In the genomic region with DNA sequence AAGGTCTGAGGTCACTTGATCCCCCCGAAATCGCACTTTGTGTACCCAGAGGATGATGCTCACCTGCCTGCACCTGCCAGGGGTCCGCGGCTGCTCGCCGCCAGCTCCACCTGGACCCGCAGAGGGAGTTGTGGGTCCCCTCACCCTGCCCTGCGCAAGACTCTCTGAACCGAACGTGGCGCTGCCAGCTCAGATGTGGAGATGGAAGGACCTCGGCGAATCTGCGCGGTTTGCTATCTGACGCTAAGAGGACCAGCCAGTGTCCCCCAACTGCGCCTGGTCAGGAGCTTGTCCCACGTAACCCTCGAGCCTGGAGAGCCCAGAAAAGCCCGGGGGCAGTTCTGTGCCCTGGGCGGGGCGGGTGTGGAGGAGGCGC, we compare ENCODE assay signal across 9 mouse cellular contexts. TPM values are rescaled to one million over a fixed set of nuclear protein-coding genes. Genes with fewer than 3 reads are reported as not detected.
A peak's percentile ranks its signal among the peaks of the same experiment; 100 is the strongest.
DNase-seq lines count a peak whose midpoint lies in the region; ATAC-seq lines count a peak whose summit lies in the region.
"Had no signal": no experiment of that assay in that cellular context is flagged by ENCODE, and none has a peak within 500 bp of the region (broad histone marks: within the 10 kb centered on the region; RNA-seq: fewer than 3 reads in every experiment).

Gene Cbln4, minus strand, starts transcription at position 232 of the 376 bp plus-strand sequence.

- DNase-seq in heart, embryonic 10.5 days (ENCODE audit: low spot score) = no peak
- DNase-seq in heart, postnatal 36 days = no peak
- DNase-seq in R1 (ENCODE audit: low read depth, low spot score) = peak; percentile 30
- no peak for DNase-seq in hindbrain, embryonic 14.5 days (ENCODE audit: low spot score)
- no peak for DNase-seq in lung, postnatal 36 days
- no peak for DNase-seq in gastrocnemius, postnatal 14 days

- H3K27ac ChIP-seq in heart, embryonic 10.5 days = no peak within 1 kb of the TSS
- H3K27ac ChIP-seq in hindbrain, embryonic 14.5 days = peak within 1 kb of the TSS; percentile 78
- peak within 1 kb of the TSS; percentile 73 for H3K27ac ChIP-seq in midbrain, embryonic 15.5 days

- H3K4me2 ChIP-seq in hindbrain, embryonic 14.5 days (replicated peaks) = peak within 1 kb of the TSS; percentile 77
- H3K4me2 ChIP-seq in midbrain, embryonic 15.5 days = peak within 1 kb of the TSS; percentile 92

- intact Hi-C loops in heart, postnatal 36 days (cut with DNase I) = no loop called here
- intact Hi-C loops in gastrocnemius, postnatal 14 days (cut with DNase I; ENCODE audit: low total_unique reads) = no loop called here

- no peaks in the 10 kb centered on the region for H3K36me3 ChIP-seq in heart, embryonic 10.5 days
- H3K36me3 ChIP-seq in hindbrain, embryonic 14.5 days (replicated peaks; ENCODE audit: control insufficient read depth, insufficient read depth) = no peaks in the 10 kb centered on the region
- no peaks in the 10 kb centered on the region for H3K36me3 ChIP-seq in midbrain, embryonic 15.5 days (replicated peaks)

- H3K9ac ChIP-seq in hindbrain, embryonic 14.5 days = peak within 1 kb of the TSS; percentile 62
- H3K9ac ChIP-seq in midbrain, embryonic 15.5 days = peak within 1 kb of the TSS; percentile 50

- peaks cover 58% of the 10 kb centered on the region for H3K27me3 ChIP-seq in heart, embryonic 10.5 days (ENCODE audit: insufficient read depth, poor library complexity, severe bottlenecking)
- H3K27me3 ChIP-seq in hindbrain, embryonic 14.5 days (ENCODE audit: control insufficient read depth, insufficient read depth, low read length) = peaks cover 43% of the 10 kb centered on the region
- H3K27me3 ChIP-seq in midbrain, embryonic 15.5 days (replicated peaks) = peaks cover 28% of the 10 kb centered on the region

- H3K9me3 ChIP-seq in heart, embryonic 10.5 days = no peaks in the 10 kb centered on the region
- no peaks in the 10 kb centered on the region for H3K9me3 ChIP-seq in hindbrain, embryonic 14.5 days (ENCODE audit: control insufficient read depth, low read length)
- no peaks in the 10 kb centered on the region for H3K9me3 ChIP-seq in midbrain, embryonic 15.5 days

- ATAC-seq in hindbrain, embryonic 14.5 days (ENCODE audit: low FRiP score) = no peak
- 0 out of 2 replicates have a peak, but pooled peaks have one; percentile 32 for ATAC-seq in midbrain, embryonic 15.5 days (replicated peaks)
- no peak for ATAC-seq in monocyte, adult 5-6 weeks (replicated peaks; ENCODE audit: insufficient number of reproducible peaks, low FRiP score, low TSS enrichment, poor library complexity, severe bottlenecking)

- WGBS in heart, embryonic 10.5 days = 2% methylated on average over 23 of the region's 23 CpGs
- WGBS in hindbrain, embryonic 14.5 days = under 1% methylated on average over 23 of the region's 23 CpGs
- WGBS in midbrain, embryonic 15.5 days = under 1% methylated on average over 23 of the region's 23 CpGs

- peaks cover 34% of the 10 kb centered on the region for H3K4me1 ChIP-seq in heart, embryonic 10.5 days
- peaks cover 12% of the 10 kb centered on the region; the same call in 1 of the 2 replicates for H3K4me1 ChIP-seq in hindbrain, embryonic 14.5 days (replicated peaks; ENCODE audit: control insufficient read depth, insufficient read depth, low read length)
- peaks cover 33% of the 10 kb centered on the region for H3K4me1 ChIP-seq in midbrain, embryonic 15.5 days

- H3K4me3 ChIP-seq in heart, embryonic 10.5 days = peak within 1 kb of the TSS; percentile 59
- peak within 1 kb of the TSS; percentile 43 for H3K4me3 ChIP-seq in hindbrain, embryonic 14.5 days (replicated peaks; ENCODE audit: low read length)
- H3K4me3 ChIP-seq in midbrain, embryonic 15.5 days = peak within 1 kb of the TSS; percentile 57

RNA-seq across cellular contexts. Expression of gene Cbln4, which starts in this region (rescaled TPM):
- polyA plus RNA-seq in heart, embryonic 10.5 days (2016; fragmentation: Nextera tagmentation; extraction: Ambion mirVana) = 0.35 and 0.51 TPM in 2 replicates
- total RNA-seq in heart, postnatal 36 days (2021) = not detected
- 35.2 and 44.7 TPM in 2 replicates for polyA plus RNA-seq in hindbrain, embryonic 14.5 days (2014; fragmentation: Nextera tagmentation; extraction: Ambion mirVana)
- 34.4 and 39.8 TPM in 2 replicates for polyA plus RNA-seq in midbrain, embryonic 15.5 days (2015; fragmentation: Nextera tagmentation; extraction: Ambion mirVana)
- not detected in 3 replicates for total RNA-seq in monocyte, adult 5-6 weeks (2017)
- total RNA-seq in gastrocnemius, postnatal 14 days (2021) = not detected
- polyA plus RNA-seq: C2C12 had no signal

Comparison
In these comparisons a context has a peak if more than half of its experiments do, and no peak if none do; other contexts are left out.
1. RNA of gene Cbln4 (polyA plus RNA-seq): 34.4 to 39.8 TPM in midbrain, embryonic 15.5 days and 35.2 to 44.7 TPM in hindbrain, embryonic 14.5 days; 0.35 to 0.51 TPM in heart, embryonic 10.5 days; every median in the first group is over 10 times any median in the second.
2. Peak in every context shown above with its lines, with median percentiles within 50 percentile points of each other: H3K4me3 ChIP-seq.